Mouse (Mus musculus): ENCODE measurements around the gene Dlx5. TPM values are rescaled to one million over a fixed set of nuclear protein-coding genes. Genes with fewer than 3 reads are reported as not detected.

Gene Dlx5
- polyA plus RNA-seq, 1 experiment from 2014 or later = 33.9 TPM

GRCm38 (mm10) chr6:6850324-6851060 lies 31.4 kb downstream of the Dlx5 start:
- no peak overlapping the region for H3K27ac ChIP-seq

GRCm38 (mm10) chr6:6849744-6850143 lies 32.1 kb downstream of the Dlx5 start:
- no peak overlapping the region for H3K27ac ChIP-seq
- peaks cover 13% of the 10 kb centered on the region; the same call in 1 of the 2 replicates for H3K4me1 ChIP-seq (replicated peaks)
- no peak overlapping the region for H3K4me2 ChIP-seq
- ATAC-seq (ENCODE audit: insufficient number of reproducible peaks, insufficient read depth, low FRiP score, low TSS enrichment, low read depth) = no peak
- under 1% methylated on average over 12 of the region's 12 CpGs for WGBS
- no peaks in the 10 kb centered on the region for H3K36me3 ChIP-seq
- H3K9ac ChIP-seq (replicated peaks) = no peak overlapping the region
- H3K4me3 ChIP-seq (replicated peaks) = no peak overlapping the region
- H3K27me3 ChIP-seq = peaks cover 76% of the 10 kb centered on the region
- no peaks in the 10 kb centered on the region for H3K9me3 ChIP-seq

More at GRCm38 (mm10) chr6:6850324-6851060, 31.4 kb downstream of the Dlx5 start:
- Histone ChIP-seq H3K9me3 (no peaks in the 10 kb centered on the region), H3K27me3 (peaks cover 81% of the 10 kb centered on the region), H3K4me1 (replicated peaks) (peaks cover 20% of the 10 kb centered on the region), H3K4me3 (replicated peaks) (peak overlapping the region; percentile 9; the same call in 1 of the 2 replicates), H3K36me3 (no peaks in the 10 kb centered on the region), H3K4me2 (0 out of 2 replicates have a peak overlapping the region, but pooled peaks have one; percentile 21), H3K9ac (replicated peaks) (no peak overlapping the region)
- no peak for ATAC-seq (ENCODE audit: insufficient number of reproducible peaks, insufficient read depth, low FRiP score, low TSS enrichment, low read depth)
- under 1% methylated on average over 26 of the region's 26 CpGs for WGBS

- Histone ChIP-seq H3K9ac (replicated peaks) (no peak overlapping the region), H3K36me3 (no peaks in the 10 kb centered on the region), H3K4me2 (no peak overlapping the region), H3K4me1 (replicated peaks) (peaks cover 8% of the 10 kb centered on the region; the same call in 1 of the 2 replicates), H3K4me3 (replicated peaks) (no peak overlapping the region), H3K9me3 (no peaks in the 10 kb centered on the region), H3K27me3 (peaks cover 65% of the 10 kb centered on the region), H3K27ac (no peak overlapping the region)
- ATAC-seq (ENCODE audit: insufficient number of reproducible peaks, insufficient read depth, low FRiP score, low TSS enrichment, low read depth) = no peak
- WGBS = 11% methylated on average over 4 of the region's 4 CpGs
Measured at GRCm38 (mm10) chr6:6848541-6848940, 33.3 kb downstream of the Dlx5 start.

- no peaks in the 10 kb centered on the region for H3K9me3 ChIP-seq
- no peaks in the 10 kb centered on the region for H3K4me1 ChIP-seq (replicated peaks)
- WGBS = 90% methylated on average over 3 of the region's 3 CpGs
- H3K27ac ChIP-seq = no peak overlapping the region
- H3K4me3 ChIP-seq (replicated peaks) = no peak overlapping the region
- ATAC-seq (ENCODE audit: insufficient number of reproducible peaks, insufficient read depth, low FRiP score, low TSS enrichment, low read depth) = no peak
- H3K4me2 ChIP-seq = no peak overlapping the region
- no peak overlapping the region for H3K9ac ChIP-seq (replicated peaks)
- H3K27me3 ChIP-seq = peaks cover 4% of the 10 kb centered on the region; the same call in 1 of the 2 replicates
- no peaks in the 10 kb centered on the region for H3K36me3 ChIP-seq
Measured at GRCm38 (mm10) chr6:6833301-6833700, 48.6 kb downstream of the Dlx5 start.

DNA sequence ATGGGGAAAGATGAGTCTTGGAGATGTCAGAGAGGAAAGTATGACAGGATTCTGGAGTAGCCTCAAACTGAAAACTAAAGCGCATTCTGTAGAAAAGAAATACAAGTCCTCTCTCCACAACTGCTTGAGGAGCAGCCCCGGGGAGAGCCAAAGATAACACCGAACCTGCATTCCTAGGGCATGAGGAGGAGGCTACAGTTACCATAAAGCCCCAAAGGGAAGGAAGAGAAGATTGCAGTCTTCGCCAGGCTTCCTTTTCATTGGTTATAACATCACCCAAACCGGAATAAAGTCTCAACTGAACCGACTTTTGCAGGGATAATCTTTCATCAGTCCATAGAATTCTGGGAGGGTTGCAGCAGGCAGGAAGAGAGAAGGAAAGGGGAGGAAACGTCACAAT lies 51.4 kb downstream of the Dlx5 start:
- ATAC-seq (ENCODE audit: insufficient number of reproducible peaks, insufficient read depth, low FRiP score, low TSS enrichment, low read depth) = no peak
- Histone ChIP-seq H3K9ac (replicated peaks) (no peak overlapping the region), H3K4me1 (replicated peaks) (no peaks in the 10 kb centered on the region), H3K27me3 (no peaks in the 10 kb centered on the region), H3K4me2 (no peak overlapping the region), H3K36me3 (no peaks in the 10 kb centered on the region), H3K9me3 (no peaks in the 10 kb centered on the region), H3K4me3 (replicated peaks) (no peak overlapping the region), H3K27ac (no peak overlapping the region)
- 77% methylated on average over 7 of the region's 7 CpGs for WGBS

Other genes starting within 250 kb of the Dlx5 start
- 2.2 and 2.5 TPM in 2 replicates for gene Dlx6, start 18.8 kb downstream of the Dlx5 start, polyA plus RNA-seq (2016; fragmentation: Nextera tagmentation; extraction: Ambion mirVana)
- 7.3 and 8.1 TPM in 2 replicates for gene Sdhaf3, start 73.9 kb upstream of the Dlx5 start, polyA plus RNA-seq (2016; fragmentation: Nextera tagmentation; extraction: Ambion mirVana)

Data from limb, embryonic 12.5 days (tissue).